Mouse (Mus musculus): ENCODE data around the gene Olfr266.

Gene Olfr266

GRCm38 (mm10) chr3:106826187-106826586 lies at the start of gene Olfr266:
Olfr266 (minus strand) TSS chr3:106826287.
- in situ Hi-C loops (cut with MboI, MseI), result no loop called here

GRCm38 (mm10) chr3:106875626-106876025 lies 49.5 kb upstream of the Olfr266 start:
- in situ Hi-C loops (cut with MboI, MseI), result loop anchor here (5.0 to 10.0 kb wide), 3 partner anchors 81 to 391 kb away; partner anchors contain the start of genes Cd53 and Dennd2d

- in situ Hi-C loops (cut with MboI, MseI), result loop anchor here (5.0 to 10.0 kb wide), 3 partner anchors 36 to 388 kb away; partner anchors contain the start of genes Cd53 and Dennd2d
Measured at GRCm38 (mm10) chr3:106872893-106873292, 46.8 kb upstream of the Olfr266 start.

- in situ Hi-C loops (cut with MboI, MseI), result no loop called here
Measured at GRCm38 (mm10) chr3:106832107-106832506, 6.0 kb upstream of the Olfr266 start.

- in situ Hi-C loops (cut with MboI, MseI), result no loop called here
Measured at GRCm38 (mm10) chr3:106817676-106818075, 8.4 kb downstream of the Olfr266 start.

GRCm38 (mm10) chr3:106808972-106809695 lies 17.0 kb downstream of the Olfr266 start:
- in situ Hi-C loops (cut with MboI, MseI), result no loop called here

- in situ Hi-C loops (cut with MboI, MseI), result loop anchor here (10.0 kb wide), 1 partner anchor 77 kb away; no protein-coding TSS in a partner anchor
Measured at GRCm38 (mm10) chr3:106798079-106798478, 28.0 kb downstream of the Olfr266 start.

- in situ Hi-C loops (cut with MboI, MseI), result loop anchor here (5.0 to 10.0 kb wide), 3 partner anchors 47 to 245 kb away; partner anchors contain the start of gene Kcna3
Measured at GRCm38 (mm10) chr3:106789930-106790329, 36.2 kb downstream of the Olfr266 start, which contains the start of gene Cd53. Cd53 (minus strand) TSS chr3:106790149.

GRCm38 (mm10) chr3:106788440-106788887 lies 37.6 kb downstream of the Olfr266 start:
- in situ Hi-C loops (cut with MboI, MseI), result loop anchor here (10.0 kb wide), 1 partner anchor 246 kb away; the partner anchor contains the start of gene Kcna3

- in situ Hi-C loops (cut with MboI, MseI), result loop anchor here (10.0 kb wide), 1 partner anchor 247 kb away; the partner anchor contains the start of gene Kcna3
Measured at GRCm38 (mm10) chr3:106787972-106788371, 38.1 kb downstream of the Olfr266 start.

GRCm38 (mm10) chr3:106785130-106785529 lies 41.0 kb downstream of the Olfr266 start:
- in situ Hi-C loops (cut with MboI, MseI), result loop anchor here (10.0 kb wide), 1 partner anchor 250 kb away; the partner anchor contains the start of gene Kcna3

- in situ Hi-C loops (cut with MboI, MseI), result no loop called here
Measured at GRCm38 (mm10) chr3:106771834-106772233, 54.3 kb downstream of the Olfr266 start.
